Mouse (Mus musculus): ENCODE measurements around the gene Hfe. TPM values are rescaled to one million over a fixed set of nuclear protein-coding genes. Genes with fewer than 3 reads are reported as not detected.

Gene Hfe
- total RNA-seq (2022): 10 to 100 TPM; 58.1 to 66.0 (median 61.5) TPM

DNA sequence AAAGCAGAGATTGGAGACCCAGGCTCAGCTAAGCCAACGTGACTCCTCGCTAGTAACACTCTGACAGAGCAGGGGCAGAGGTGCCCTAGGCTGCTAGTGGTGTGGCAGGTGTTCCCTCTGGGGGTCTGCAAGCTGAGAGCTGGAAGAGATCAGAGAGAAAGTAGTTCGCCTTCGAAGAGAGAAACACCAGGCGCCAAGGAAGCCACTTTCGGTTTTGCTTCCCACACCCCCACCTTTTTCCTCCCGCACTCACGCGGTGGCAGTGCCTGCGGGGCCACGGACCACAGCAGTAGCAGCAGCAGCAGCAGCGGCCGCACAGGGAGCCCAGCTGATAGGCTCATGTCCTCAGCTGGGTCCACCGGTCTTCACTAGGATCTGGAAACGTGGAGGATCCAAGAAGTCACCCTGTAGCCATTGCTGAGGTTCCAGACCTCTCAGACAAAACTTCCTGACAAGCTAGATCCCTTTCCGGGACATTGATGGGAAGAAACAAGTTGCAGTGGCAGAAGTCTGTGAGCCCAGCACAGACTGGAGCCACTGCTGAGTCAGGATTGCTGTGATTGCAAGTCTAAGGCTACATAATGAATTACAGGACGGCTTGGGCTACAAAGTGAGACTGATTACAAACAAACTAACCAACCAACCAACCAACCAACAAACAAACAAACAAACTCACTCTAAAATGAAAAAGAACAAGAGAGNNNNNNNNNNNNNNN, at the start of gene Hfe:
TSS of gene Hfe (minus strand) at position 481 of the 716 bp plus-strand sequence.
- DNase-seq (ENCODE audit: low spot score): peak; percentile 56

DNA sequence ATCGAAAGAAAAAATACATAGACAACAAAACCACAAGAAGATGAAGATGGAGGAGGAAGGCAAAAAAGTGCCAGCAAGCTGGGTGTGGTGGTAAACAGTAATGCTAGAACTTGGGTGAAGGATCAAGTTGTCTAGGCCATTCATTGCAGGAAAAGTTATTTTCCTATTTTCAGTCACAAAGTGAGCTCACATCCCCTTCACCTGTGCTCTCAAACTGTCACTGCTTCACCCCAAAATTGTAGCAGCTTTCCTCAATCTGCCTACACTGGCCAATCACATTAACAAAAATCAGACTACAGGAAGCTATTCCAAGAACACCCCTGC, 49.2 kb upstream of the Hfe start:
- DNase-seq (ENCODE audit: low spot score): no peak

- no peak for DNase-seq (ENCODE audit: low spot score)
Measured at GRCm38 (mm10) chr13:23759251-23759771, 48.7 kb upstream of the Hfe start.

GRCm38 (mm10) chr13:23757921-23758320, 47.3 kb upstream of the Hfe start:
- DNase-seq (ENCODE audit: low spot score): no peak

GRCm38 (mm10) chr13:23757211-23757773, 46.6 kb upstream of the Hfe start:
- DNase-seq (ENCODE audit: low spot score): no peak

GRCm38 (mm10) chr13:23756790-23757189, 46.1 kb upstream of the Hfe start, which contains the start of gene Hist1h4b:
Gene Hist1h4b (plus strand): TSS chr13:23757013.
- DNase-seq (ENCODE audit: low spot score): peak; percentile 88

- DNase-seq (ENCODE audit: low spot score): no peak
Measured at GRCm38 (mm10) chr13:23755000-23755399, 44.3 kb upstream of the Hfe start.

DNA sequence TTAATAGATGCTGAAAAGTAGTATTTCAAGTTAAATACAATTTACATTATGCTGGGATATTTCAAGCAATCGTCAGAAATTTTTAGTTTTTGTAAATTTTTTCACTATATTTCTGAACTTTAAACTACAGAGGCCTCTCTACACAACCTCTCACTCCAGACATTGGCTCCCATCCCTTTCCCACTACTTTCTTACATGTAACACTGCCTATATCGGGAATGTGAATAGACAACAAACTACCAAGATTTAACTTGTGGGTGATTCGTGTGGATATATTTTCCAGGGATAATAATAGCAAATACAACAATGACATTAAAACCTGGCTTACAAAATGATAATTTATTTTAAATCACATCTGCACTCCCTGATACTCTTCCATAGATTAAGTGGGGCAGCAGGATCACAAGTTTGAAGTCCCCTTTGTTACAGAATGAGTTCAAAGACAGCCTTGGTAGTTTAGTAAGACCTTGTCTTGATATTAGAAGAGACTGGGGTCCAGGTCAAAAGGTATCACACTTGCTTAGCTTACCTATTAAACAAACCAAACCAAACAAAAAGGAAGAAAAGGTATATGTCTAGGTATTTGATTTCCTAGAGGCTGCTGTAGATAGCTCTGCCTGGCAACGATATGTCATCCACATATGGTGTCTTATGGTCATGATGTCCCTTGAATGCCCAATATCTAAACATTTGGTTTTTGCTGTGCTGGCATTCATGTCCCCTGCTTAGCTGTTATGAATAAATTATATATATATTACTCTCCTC, 42.8 kb upstream of the Hfe start:
- no peak for DNase-seq (ENCODE audit: low spot score)

DNA sequence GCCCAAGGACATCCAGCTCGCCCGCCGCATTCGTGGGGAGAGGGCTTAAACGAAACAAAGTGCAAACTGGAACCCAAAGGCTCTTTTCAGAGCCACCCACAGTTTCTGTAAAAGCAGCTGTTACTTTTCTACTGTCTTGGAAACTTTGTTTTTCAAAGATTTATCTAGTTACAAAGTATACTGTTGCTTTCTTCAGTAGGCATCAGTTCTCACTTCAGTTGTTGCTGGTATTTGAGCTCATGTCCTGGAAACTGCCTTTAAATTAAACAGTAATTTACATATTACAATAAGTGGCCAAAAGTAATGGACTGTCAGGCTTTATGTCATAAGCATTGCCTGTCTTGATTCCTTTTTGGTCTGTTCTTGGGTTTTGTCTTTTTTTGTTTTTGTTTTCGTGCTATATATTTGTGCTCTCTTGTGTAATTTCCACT, 42.1 kb upstream of the Hfe start:
- DNase-seq (ENCODE audit: low spot score): no peak

- peak; percentile 78 for DNase-seq (ENCODE audit: low spot score)
Measured at GRCm38 (mm10) chr13:23752067-23752741, 41.5 kb upstream of the Hfe start, which contains the start of gene Hist1h3b. Gene Hist1h3b (plus strand): TSS chr13:23752267.

- no peak for DNase-seq (ENCODE audit: low spot score)
Measured at GRCm38 (mm10) chr13:23751478-23751956, 40.9 kb upstream of the Hfe start.

DNA sequence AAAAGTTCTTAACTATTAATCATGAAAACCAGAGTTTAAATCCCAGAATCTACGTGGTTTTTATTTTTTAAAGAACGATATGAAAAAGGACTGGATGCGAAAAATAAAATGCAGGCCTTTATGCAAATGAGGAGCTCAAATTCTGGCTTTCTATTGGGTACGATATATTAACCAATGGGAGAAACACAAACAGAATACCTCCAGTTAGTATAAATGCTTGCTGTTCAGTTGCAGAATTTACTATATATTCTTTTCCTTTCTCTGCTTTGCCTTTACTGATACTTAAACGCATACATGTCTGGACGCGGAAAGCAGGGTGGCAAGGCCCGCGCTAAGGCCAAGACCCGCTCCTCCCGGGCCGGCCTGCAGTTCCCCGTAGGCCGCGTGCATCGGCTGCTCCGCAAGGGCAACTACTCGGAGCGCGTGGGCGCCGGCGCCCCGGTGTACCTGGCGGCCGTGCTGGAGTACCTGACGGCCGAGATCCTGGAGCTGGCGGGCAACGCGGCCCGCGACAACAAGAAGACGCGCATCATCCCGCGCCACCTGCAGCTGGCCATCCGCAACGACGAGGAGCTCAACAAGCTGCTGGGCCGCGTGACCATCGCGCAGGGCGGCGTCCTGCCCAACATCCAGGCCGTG, 40.3 kb upstream of the Hfe start, which contains the start of gene Hist1h2ab:
TSS of gene Hist1h2ab (plus strand) at position 288 of the 639 bp plus-strand sequence.
- DNase-seq (ENCODE audit: low spot score): peak; percentile 73

DNA sequence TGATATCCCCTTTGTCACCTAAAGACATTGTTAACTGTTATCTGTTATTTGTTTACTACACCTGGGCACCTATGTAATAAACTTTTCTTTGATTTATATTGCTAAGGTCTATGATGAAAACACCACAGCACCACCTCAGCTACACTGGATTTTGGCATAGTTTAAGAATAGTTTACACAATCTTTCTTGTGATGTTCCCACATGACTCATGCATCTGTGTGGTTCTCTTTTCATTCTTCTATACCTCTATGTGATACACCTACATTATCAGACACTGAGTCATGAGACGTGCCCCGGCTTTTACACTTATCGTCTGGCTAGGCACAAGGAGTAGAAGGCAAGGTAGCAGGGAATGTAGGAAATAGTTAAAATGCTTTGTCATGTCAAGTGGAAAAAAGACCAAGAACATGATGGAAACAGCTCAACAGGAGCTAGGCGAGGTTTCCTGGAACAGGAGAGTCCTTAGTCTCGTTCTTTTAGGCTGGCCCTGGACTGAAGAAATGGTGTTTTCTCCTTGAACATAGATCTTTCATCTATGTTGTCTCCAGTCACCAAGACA, 39.0 kb upstream of the Hfe start:
- no peak for DNase-seq (ENCODE audit: low spot score)

- DNase-seq (ENCODE audit: low spot score): no peak
Measured at GRCm38 (mm10) chr13:23747892-23748288, 37.2 kb upstream of the Hfe start.

DNA sequence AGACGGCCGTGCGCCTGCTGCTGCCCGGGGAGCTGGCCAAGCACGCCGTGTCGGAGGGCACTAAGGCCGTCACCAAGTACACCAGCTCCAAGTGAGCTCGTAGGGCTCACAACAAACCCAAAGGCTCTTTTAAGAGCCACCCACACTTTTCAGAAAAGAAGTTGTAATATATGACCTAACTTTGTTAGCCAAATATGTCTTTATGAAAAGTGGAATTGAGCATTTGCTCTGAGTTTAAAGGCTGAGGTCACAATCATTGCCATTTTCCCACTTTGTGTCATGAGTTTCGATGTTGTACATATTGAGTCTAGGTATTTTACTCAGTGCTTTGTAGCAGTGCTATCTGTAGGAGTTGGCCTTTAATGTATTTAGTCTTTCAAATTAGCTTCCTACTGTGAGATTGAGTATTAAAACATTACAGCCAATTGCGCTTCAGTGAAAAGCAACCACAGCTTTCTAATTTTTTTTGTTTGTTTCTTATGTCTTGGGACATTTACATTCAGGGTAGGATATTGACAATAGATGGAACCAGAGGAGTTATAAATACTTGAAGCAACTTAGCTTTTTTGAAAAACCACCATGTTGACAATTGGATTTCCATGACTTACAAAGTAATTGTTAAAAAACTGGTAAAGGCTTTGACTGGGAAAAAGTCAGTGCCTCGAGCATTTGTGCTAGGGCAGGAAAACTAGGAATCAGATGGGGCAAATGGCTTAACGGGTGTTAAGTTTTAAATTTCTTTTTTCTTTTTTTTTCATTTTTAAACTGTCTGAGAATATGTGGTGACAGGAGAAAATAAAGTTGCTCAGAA, 36.6 kb upstream of the Hfe start:
- DNase-seq (ENCODE audit: low spot score): no peak

DNA sequence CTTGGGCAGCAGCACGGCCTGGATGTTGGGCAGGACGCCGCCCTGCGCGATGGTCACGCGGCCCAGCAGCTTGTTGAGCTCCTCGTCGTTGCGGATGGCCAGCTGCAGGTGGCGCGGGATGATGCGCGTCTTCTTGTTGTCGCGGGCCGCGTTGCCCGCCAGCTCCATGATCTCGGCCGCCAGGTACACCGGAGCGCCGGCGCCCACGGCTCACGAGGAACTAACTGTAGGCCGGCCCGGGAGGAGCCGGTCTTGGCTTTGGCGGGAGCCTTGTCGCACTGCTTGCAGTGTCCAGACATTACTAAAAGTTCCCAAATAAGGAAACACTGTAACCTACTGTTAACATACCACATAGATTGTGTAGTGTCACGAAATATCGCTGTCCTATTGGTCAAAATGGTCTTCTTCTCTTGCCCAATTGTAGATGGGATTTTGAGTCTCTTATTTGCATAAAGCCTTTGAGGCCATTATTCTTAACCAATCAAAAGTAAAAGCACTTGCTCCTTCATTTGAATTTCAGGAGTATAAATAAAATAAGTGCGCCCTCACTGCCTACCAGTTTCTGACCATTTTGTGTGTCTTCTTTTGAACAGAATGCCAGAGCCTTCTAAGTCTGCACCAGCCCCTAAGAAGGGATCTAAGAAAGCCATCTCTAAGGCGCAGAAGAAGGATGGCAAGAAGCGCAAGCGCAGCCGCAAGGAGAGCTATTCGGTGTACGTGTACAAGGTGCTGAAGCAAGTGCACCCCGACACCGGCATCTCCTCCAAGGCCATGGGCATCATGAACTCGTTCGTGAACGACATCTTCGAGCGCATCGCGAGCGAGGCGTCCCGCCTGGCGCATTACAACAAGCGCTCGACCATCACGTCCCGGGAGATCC, 35.8 kb upstream of the Hfe start, which contains the start of gene Hist1h2bb:
TSS of gene Hist1h2bb (plus strand) at position 534 of the 880 bp plus-strand sequence.
- DNase-seq (ENCODE audit: low spot score): peak; percentile 94

DNA sequence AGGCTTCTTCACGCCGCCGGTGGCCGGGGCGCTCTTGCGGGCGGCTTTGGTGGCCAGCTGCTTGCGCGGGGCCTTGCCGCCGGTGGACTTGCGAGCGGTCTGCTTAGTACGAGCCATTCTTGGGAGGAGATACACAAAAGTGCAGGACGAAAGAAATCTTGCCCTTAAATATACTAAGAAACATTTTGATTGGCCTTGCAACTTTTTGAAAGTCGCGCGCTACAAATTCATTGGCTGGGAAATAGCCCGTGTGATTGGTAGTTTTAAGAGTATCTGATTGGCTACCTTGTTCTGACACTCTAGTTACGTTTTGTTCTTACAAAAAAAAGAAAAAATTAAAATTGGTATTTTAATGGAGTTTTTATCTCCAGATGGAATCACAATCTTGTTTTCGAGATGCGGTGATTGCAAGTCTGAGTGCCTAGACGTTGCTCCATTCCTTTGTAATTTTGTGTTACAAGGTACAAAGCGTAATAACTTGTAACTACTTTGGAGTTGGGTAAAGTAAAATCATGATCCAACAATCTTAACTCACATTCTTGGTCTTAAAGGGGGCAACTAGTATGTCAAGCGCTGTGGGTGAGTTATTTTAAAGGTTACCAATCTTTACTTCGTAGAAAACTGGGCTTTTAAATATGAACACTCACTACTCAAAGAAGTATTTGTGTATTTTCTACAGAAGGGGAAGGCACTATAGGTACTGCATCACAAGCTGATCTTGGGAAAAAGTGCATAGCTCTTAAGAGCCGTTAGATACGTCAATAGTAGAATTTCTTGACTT, 34.9 kb upstream of the Hfe start, which contains the start of gene Hist1h3c:
TSS of gene Hist1h3c (minus strand) at position 222 of the 781 bp plus-strand sequence.
- DNase-seq (ENCODE audit: low spot score): peak; percentile 87

Data from heart, adult 8-10 months (tissue).